Mouse (Mus musculus): ENCODE data around the gene Elovl2. TPM values are rescaled to one million over a fixed set of nuclear protein-coding genes. Genes with fewer than 3 reads are reported as not detected.

Elovl2 gene
- total RNA-seq, 2 experiments from 2014 or later: 6.1 to 30.4 TPM

DNA sequence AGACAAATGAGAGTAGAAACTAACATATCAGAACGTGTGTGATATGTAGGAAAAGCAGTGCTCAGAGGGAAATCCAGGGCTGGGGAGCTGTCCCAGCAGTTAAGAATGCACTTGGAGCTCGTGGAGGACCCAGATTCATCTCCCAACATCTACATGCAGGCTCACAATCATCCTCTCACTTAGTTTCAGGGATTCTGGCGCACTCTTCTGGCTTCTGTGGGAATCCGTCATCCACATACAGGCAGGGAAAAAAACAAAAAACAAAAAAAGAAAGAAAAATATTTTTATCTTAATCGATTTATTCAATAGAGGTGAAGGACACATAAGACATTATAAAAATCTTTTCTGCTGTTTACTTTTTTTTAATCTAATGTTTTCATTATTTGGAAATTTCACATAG lies 61.8 kb downstream of the Elovl2 start:
- DNase-seq (ENCODE audit: low spot score in 2 of 2): no peak

DNA sequence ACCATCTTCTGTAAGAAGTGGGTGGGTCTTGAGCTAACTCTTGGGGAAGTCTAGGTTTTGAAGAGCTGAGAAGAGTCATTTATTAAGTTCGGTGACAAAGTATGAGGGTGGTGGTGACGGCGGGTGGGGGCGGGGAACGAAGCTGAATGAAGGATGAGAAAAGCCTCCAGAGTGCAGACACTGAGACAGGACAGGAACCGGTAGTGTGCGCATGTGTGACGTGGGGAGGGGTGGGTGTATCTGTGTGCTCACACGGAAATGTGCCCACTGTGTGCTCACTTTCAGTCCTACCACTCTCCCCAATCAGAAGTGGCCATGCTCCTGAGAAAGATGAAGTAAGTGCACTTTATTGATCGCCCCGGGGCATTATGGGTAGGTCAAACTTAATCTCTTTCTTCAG lies 67.1 kb downstream of the Elovl2 start:
- no peak for DNase-seq (ENCODE audit: low spot score in 2 of 2)

DNA sequence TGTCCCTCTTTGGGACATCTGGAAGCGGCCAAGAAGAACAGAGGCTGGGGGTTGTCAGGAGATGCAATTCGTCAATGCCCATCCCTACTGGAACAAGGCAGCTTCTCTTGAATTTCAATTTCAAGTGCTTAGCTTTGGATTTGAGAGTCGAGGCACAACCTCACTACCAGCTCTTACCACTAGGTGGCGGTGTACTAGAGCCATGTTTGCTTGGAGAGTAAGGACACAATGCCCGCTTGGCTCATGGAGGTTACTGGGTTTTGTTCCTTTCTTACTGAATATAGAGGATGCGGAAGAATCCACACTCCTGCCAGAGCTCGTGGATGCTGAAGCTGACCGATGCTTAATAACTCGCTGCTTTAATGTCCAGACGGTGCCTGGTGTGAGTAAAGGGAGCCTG lies 73.9 kb downstream of the Elovl2 start:
- peak in 1 of 2 experiments; percentile 26 for DNase-seq (ENCODE audit: low spot score in 2 of 2)

DNA sequence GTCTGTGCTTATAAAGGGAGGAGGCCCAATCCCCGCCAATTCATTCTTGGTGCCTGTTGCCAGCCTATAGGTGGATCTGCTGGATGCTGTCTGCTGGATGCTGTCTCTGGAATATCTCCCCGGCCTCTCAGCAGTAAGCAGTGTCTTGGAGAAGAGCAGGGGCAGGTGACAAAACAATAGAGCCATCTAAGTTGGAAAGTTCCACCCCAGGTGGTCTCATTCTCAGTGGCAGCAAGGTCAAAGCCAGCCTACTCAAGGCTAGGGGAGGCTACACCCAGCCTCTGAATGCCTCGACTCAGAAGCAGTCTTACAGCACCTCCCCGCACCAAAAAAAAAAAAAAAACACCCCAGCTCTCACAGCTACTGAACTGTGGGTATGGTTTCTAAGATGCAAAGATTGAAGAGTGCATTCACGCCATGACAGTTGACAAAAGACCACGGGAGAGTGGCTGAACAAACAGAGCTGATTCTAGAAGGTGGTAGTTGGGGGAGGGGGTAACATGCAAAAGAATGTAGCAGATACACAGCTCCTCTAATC lies 74.7 kb downstream of the Elovl2 start:
- DNase-seq (ENCODE audit: low spot score in 2 of 2): no peak

DNA sequence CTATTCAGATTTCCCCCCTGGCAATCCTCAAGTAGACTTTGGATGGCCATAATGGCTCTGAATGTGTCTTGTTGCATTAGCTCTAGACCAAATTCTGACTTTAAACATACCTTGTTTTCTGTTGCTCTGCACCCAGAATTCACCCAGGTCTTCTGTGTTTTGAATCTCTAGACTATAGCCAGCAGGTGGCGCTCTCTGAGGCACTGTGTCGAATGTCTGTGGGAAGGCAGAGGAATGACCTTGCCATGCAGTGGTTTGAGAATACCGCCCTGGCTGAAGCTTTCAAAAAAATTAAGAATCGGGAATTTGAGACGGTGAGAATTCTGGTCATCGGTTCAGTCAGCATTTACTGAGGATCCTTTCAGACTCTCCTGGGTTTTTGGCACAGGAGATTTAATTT lies 85.3 kb downstream of the Elovl2 start:
- DNase-seq (ENCODE audit: low spot score in 2 of 2): peak; percentile 13 to 48

Other genes with a start within 250 kb of the Elovl2 start
- 10 to 100 TPM; 63.4 to 66.3 TPM for gene Pak1ip1, start 219.4 kb downstream of the Elovl2 start, total RNA-seq (2021)
- 100 to 1,000 TPM; 157 to 168 TPM for gene Tmem14c, start 204.1 kb downstream of the Elovl2 start, total RNA-seq (2021)
- gene Mak, start 140.7 kb downstream of the Elovl2 start, total RNA-seq (2021): under 1 TPM in 1 of 2 experiments, not detected in 1; 0.25 TPM
- not detected for gene Gcm2, start 109.4 kb downstream of the Elovl2 start, total RNA-seq (2021)
- not detected for gene Sycp2l, start 106.1 kb downstream of the Elovl2 start, total RNA-seq (2021)
- gene Smim13, start 29.4 kb upstream of the Elovl2 start, total RNA-seq (2021): 10 to 100 TPM; 15.5 to 16.4 TPM
- gene Gm17364, start 53.6 kb upstream of the Elovl2 start, total RNA-seq (2021): not detected